Mouse (Mus musculus): ENCODE results near the gene 2810004N23Rik. TPM values are rescaled to one million over a fixed set of nuclear protein-coding genes. Genes with fewer than 3 reads are reported as not detected.

2810004N23Rik gene
- total and polyA plus RNA-seq, 3 experiments, result 54.8 to 68.9 (median 64.0) TPM

DNA sequence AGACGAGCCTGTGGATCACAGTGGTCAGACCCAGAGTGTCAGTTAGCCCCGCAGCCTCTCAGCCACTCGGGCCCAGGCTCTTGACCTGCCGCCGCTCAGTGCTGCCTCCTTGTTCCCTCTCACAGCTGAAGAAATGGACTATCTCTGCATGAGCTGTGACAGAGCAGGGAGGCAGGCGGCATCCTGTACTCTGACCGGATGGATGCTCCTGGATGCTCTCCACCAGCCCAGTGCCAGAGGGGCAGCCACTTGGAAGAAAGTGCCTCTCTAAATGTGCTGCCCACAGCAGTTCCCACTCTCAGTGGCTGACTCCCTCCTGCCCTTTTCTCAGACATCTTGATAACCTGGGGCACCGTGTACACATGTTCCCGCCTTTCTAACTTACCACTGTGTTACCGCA lies 21.1 kb downstream of the 2810004N23Rik start:
- H3K4me1 ChIP-seq (ENCODE audit: control insufficient read depth in 1 of 2, insufficient read depth in 2 of 2, low read length in 2 of 2), result no peaks in the 10 kb centered on the region
- no peak overlapping the region for H3K9ac ChIP-seq (ENCODE audit: control insufficient read depth, low read depth, low read length, poor library complexity, severe bottlenecking)
- H3K79me2 ChIP-seq (ENCODE audit: control insufficient read depth, insufficient read depth, low read length, poor library complexity), result peaks cover 4% of the 10 kb centered on the region; the same call in 1 of the 2 replicates
- no peaks in the 10 kb centered on the region for H3K27me3 ChIP-seq (ENCODE audit: control insufficient read depth in 1 of 2, insufficient read depth in 2 of 2, low read length in 2 of 2)
- no peak for DNase-seq (ENCODE audit: low read depth, low spot score)
- no peak overlapping the region for H3K27ac ChIP-seq (ENCODE audit: control insufficient read depth, low read depth, low read length)
- no peak overlapping the region for H3K4me3 ChIP-seq (ENCODE audit: control insufficient read depth in 1 of 2, insufficient read depth in 1 of 2, low read depth in 2 of 2, low read length in 2 of 2)
- no peaks in the 10 kb centered on the region for H3K9me3 ChIP-seq (replicated peaks; ENCODE audit: insufficient read depth, low read length)
- peaks cover 0 to 8% of the 10 kb centered on the region in 2 experiments; a peak in 1 of 4 replicates for H3K36me3 ChIP-seq (ENCODE audit: control insufficient read depth in 1 of 2, insufficient read depth in 2 of 2, low read length in 2 of 2)
- TF ChIP-seq MYC (IDR thresholded peaks at IDR 0.05; ENCODE audit: low read depth, low read length), result no peak
- TF ChIP-seq E2F4 (IDR thresholded peaks at IDR 0.05; ENCODE audit: borderline replicate concordance, low read depth, low read length), result no peak
- no peak for TF ChIP-seq ZKSCAN1 (IDR thresholded peaks at IDR 0.05; ENCODE audit: low read depth, low read length)
- TF ChIP-seq ELF1 (IDR thresholded peaks at IDR 0.05; ENCODE audit: low read depth, low read length), result no peak
- no peak for TF ChIP-seq KAT2A (conservative IDR thresholded peaks at IDR 0.05; ENCODE audit: low read depth, low read length)
- no peak for TF ChIP-seq SMC3 (IDR thresholded peaks at IDR 0.05; ENCODE audit: low read depth, low read length)
- TF ChIP-seq MYB (IDR thresholded peaks at IDR 0.05; ENCODE audit: low read depth, low read length), result no peak
- TF ChIP-seq NRF1 (IDR thresholded peaks at IDR 0.05; ENCODE audit: insufficient read depth, low read depth, low read length, poor library complexity, severe bottlenecking), result no peak
- no peak for TF ChIP-seq SIN3A (IDR thresholded peaks at IDR 0.05; ENCODE audit: low read length)
- TF ChIP-seq CTCF (IDR thresholded peaks at IDR 0.05 in 2 of 3, conservative IDR thresholded peaks at IDR 0.05 in 1 of 3; ENCODE audit: control insufficient read depth in 1 of 3, insufficient read depth in 1 of 3, low read depth in 2 of 3, low read length in 3 of 3, poor library complexity in 1 of 3, severe bottlenecking in 1 of 3), result no peak
- no peak for TF ChIP-seq UBTF (IDR thresholded peaks at IDR 0.05; ENCODE audit: borderline replicate concordance, insufficient read depth, low read depth, low read length)

- Histone ChIP-seq H3K27me3 (ENCODE audit: control insufficient read depth in 1 of 2, insufficient read depth in 2 of 2, low read length in 2 of 2) (no peaks in the 10 kb centered on the region), H3K9me3 (replicated peaks; ENCODE audit: insufficient read depth, low read length) (no peaks in the 10 kb centered on the region), H3K79me2 (ENCODE audit: control insufficient read depth, insufficient read depth, low read length, poor library complexity) (peaks cover 4% of the 10 kb centered on the region; the same call in 1 of the 2 replicates), H3K36me3 (ENCODE audit: control insufficient read depth in 1 of 2, insufficient read depth in 2 of 2, low read length in 2 of 2) (peaks cover 0 to 8% of the 10 kb centered on the region in 2 experiments; a peak in 1 of 4 replicates), H3K9ac (ENCODE audit: control insufficient read depth, low read depth, low read length, poor library complexity, severe bottlenecking) (no peak overlapping the region), H3K4me3 (ENCODE audit: control insufficient read depth in 1 of 2, insufficient read depth in 1 of 2, low read depth in 2 of 2, low read length in 2 of 2) (no peak overlapping the region), H3K27ac (ENCODE audit: control insufficient read depth, low read depth, low read length) (no peak overlapping the region), H3K4me1 (ENCODE audit: control insufficient read depth in 1 of 2, insufficient read depth in 2 of 2, low read length in 2 of 2) (no peaks in the 10 kb centered on the region)
- DNase-seq (ENCODE audit: low read depth, low spot score), result no peak
- TF ChIP-seq MYC (IDR thresholded peaks at IDR 0.05; ENCODE audit: low read depth, low read length), result no peak
- TF ChIP-seq ZMIZ1 (IDR thresholded peaks at IDR 0.05; ENCODE audit: low read depth, low read length), result no peak
- no peak for TF ChIP-seq MAZ (IDR thresholded peaks at IDR 0.05; ENCODE audit: low read depth, low read length)
- no peak for TF ChIP-seq USF2 (IDR thresholded peaks at IDR 0.05; ENCODE audit: borderline replicate concordance in 1 of 2, insufficient read depth in 1 of 2, low read depth in 1 of 2, low read length in 2 of 2)
- TF ChIP-seq E2F4 (IDR thresholded peaks at IDR 0.05; ENCODE audit: borderline replicate concordance, low read depth, low read length), result no peak
- no peak for TF ChIP-seq MEF2A (IDR thresholded peaks at IDR 0.05; ENCODE audit: extremely low read depth, insufficient replicate concordance, low read depth, low read length, poor library complexity, severe bottlenecking)
- TF ChIP-seq ELF1 (IDR thresholded peaks at IDR 0.05; ENCODE audit: low read depth, low read length), result no peak
- no peak for TF ChIP-seq POLR2AphosphoS5 (IDR thresholded peaks at IDR 0.05; ENCODE audit: borderline replicate concordance, low read depth, low read length)
- TF ChIP-seq SMC3 (IDR thresholded peaks at IDR 0.05; ENCODE audit: low read depth, low read length), result no peak
- no peak for TF ChIP-seq GABPA (IDR thresholded peaks at IDR 0.05; ENCODE audit: low read depth, low read length)
- TF ChIP-seq HCFC1 (IDR thresholded peaks at IDR 0.05; ENCODE audit: low read depth, low read length), result no peak
- TF ChIP-seq MYB (IDR thresholded peaks at IDR 0.05; ENCODE audit: low read depth, low read length), result no peak
- TF ChIP-seq RCOR1 (IDR thresholded peaks at IDR 0.05; ENCODE audit: low read depth, low read length), result no peak
- TF ChIP-seq ZNF384 (IDR thresholded peaks at IDR 0.05; ENCODE audit: low read depth, low read length), result no peak
- no peak for TF ChIP-seq NELFE (IDR thresholded peaks at IDR 0.05; ENCODE audit: low read depth, low read length)
- no peak for TF ChIP-seq MXI1 (IDR thresholded peaks at IDR 0.05; ENCODE audit: low read depth, low read length)
- no peak for TF ChIP-seq UBTF (IDR thresholded peaks at IDR 0.05; ENCODE audit: borderline replicate concordance, insufficient read depth, low read depth, low read length)
Observed at GRCm38 (mm10) chr8:124840900-124841299, 22.0 kb downstream of the 2810004N23Rik start.

All from MEL (cell line).